Mouse (Mus musculus): Measurements from ENCODE around the gene Olig1.

The Olig1 gene

GRCm38 (mm10) chr16:91269468-91270211 is at the start of gene Olig1:
Olig1 (plus strand) TSS chr16:91269772.
- DNase-seq, result peak; percentile 36 to 41

GRCm38 (mm10) chr16:91222171-91222642 is 47.4 kb upstream of the Olig1 start:
- peak in 1 of 2 experiments; percentile 10 for DNase-seq

- peak in 1 of 2 experiments; percentile 9 for DNase-seq
Observed at GRCm38 (mm10) chr16:91222643-91223271, 46.8 kb upstream of the Olig1 start.

GRCm38 (mm10) chr16:91223327-91224067 is 46.1 kb upstream of the Olig1 start:
- no peak for DNase-seq

GRCm38 (mm10) chr16:91224068-91224402 is 45.5 kb upstream of the Olig1 start:
- DNase-seq, result no peak

GRCm38 (mm10) chr16:91224481-91225232 is 44.9 kb upstream of the Olig1 start:
- peak in 1 of 2 experiments; percentile 24 for DNase-seq

GRCm38 (mm10) chr16:91225233-91226037 is 44.1 kb upstream of the Olig1 start, which contains the start of gene Olig2:
Olig2 (plus strand) TSS chr16:91225457.
- peak; percentile 20 to 27 for DNase-seq

- DNase-seq, result no peak
Observed at GRCm38 (mm10) chr16:91226038-91226882, 43.3 kb upstream of the Olig1 start.

GRCm38 (mm10) chr16:91226883-91227759 is 42.5 kb upstream of the Olig1 start:
- DNase-seq, result no peak

GRCm38 (mm10) chr16:91227760-91228043 is 41.9 kb upstream of the Olig1 start:
- DNase-seq, result no peak

GRCm38 (mm10) chr16:91228238-91229071 is 41.1 kb upstream of the Olig1 start:
- DNase-seq, result no peak

GRCm38 (mm10) chr16:91229072-91229348 is 40.6 kb upstream of the Olig1 start:
- DNase-seq, result no peak

- no peak for DNase-seq
Observed at GRCm38 (mm10) chr16:91229643-91230042, 39.9 kb upstream of the Olig1 start.

GRCm38 (mm10) chr16:91231781-91232469 is 37.6 kb upstream of the Olig1 start:
- no peak for DNase-seq

- DNase-seq, result no peak
Observed at GRCm38 (mm10) chr16:91232470-91233240, 36.9 kb upstream of the Olig1 start.

- no peak for DNase-seq
Observed at GRCm38 (mm10) chr16:91233241-91233944, 36.2 kb upstream of the Olig1 start.

GRCm38 (mm10) chr16:91239024-91239423 is 30.5 kb upstream of the Olig1 start:
- DNase-seq, result no peak
